Mouse (Mus musculus) CH12.LX (cell line): ENCODE measurements around the gene Prkch. TPM values are rescaled to one million over a fixed set of nuclear protein-coding genes. Genes with fewer than 3 reads are reported as not detected.

Experiments used
- DNase-seq: peaks from one replicate; pipeline ENCODE4 v3.0.0-alpha.2; 2013; ENCODE audit errors: extremely low read depth
- H3K27ac ChIP-seq: 2 replicates; pipeline ENCODE4 v1.5.1; 2012; ENCODE audit warnings: low read depth, mild to moderate bottlenecking, control low read depth, moderate library complexity; ENCODE audit not compliant: insufficient read depth
- H3K27me3 ChIP-seq: replicated peaks from 2 replicates; pipeline ENCODE3; 2012; ENCODE audit warnings: inconsistent platforms
- H3K36me3 ChIP-seq, 2 experiments: replicated peaks in 1 of 2; 2 replicates each; pipeline versions ENCODE3 to v1.6.1; 2012; ENCODE audit warnings: inconsistent platforms in 1 of 2, low read length in 1 of 2, mild to moderate bottlenecking in 1 of 2, mixed read lengths in 1 of 2, moderate library complexity in 1 of 2; ENCODE audit not compliant: control insufficient read depth in 1 of 2, insufficient read depth in 1 of 2
- H3K4me1 ChIP-seq, 2 experiments: 2 replicates each; pipeline ENCODE4 v1.6.1; 2012; ENCODE audit warnings: inconsistent platforms in 1 of 2, moderate library complexity in 1 of 2; ENCODE audit not compliant: insufficient read depth in 2 of 2, control insufficient read depth in 1 of 2
- H3K4me2 ChIP-seq: 2 replicates; pipeline ENCODE4 v1.6.1; 2012; ENCODE audit warnings: low read depth, mild to moderate bottlenecking, control low read depth; ENCODE audit not compliant: poor library complexity, insufficient read depth, severe bottlenecking
- H3K4me3 ChIP-seq, 3 experiments: fragments of 150-350 bp in 1 of 3; sonication (generic) in 1 of 3; replicated peaks in 1 of 3; 2 replicates each; pipeline versions ENCODE3 to v1.5.1; 2011 to 2012; ENCODE audit warnings: low read depth in 2 of 3, low read length in 2 of 3, mild to moderate bottlenecking in 2 of 3, moderate library complexity in 2 of 3, control low read depth in 1 of 3, improper control_type of control experiment in 1 of 3, inconsistent platforms in 1 of 3, mixed read lengths in 1 of 3; ENCODE audit not compliant: poor library complexity in 1 of 3
- H3K79me2 ChIP-seq: replicated peaks from 2 replicates; pipeline ENCODE4 v1.6.1; 2012; ENCODE audit warnings: mild to moderate bottlenecking, moderate library complexity; ENCODE audit not compliant: control insufficient read depth, poor library complexity, insufficient read depth, severe bottlenecking; ENCODE audit errors: extremely low read depth
- H3K9ac ChIP-seq: 2 replicates; pipeline ENCODE4 v1.6.1; 2012; ENCODE audit warnings: low read depth, mild to moderate bottlenecking, control low read depth, moderate library complexity; ENCODE audit not compliant: insufficient read depth
- H3K9me3 ChIP-seq: replicated peaks from 2 replicates; pipeline ENCODE3; 2012; ENCODE audit warnings: low read length, inconsistent platforms, mixed read lengths
- CHD1 ChIP-seq: IDR thresholded peaks from 2 replicates; pipeline ENCODE4 v1.6.1; 2012; ENCODE audit warnings: low read depth, low read length, improper control_type of control experiment, inconsistent platforms
- CHD2 ChIP-seq: IDR thresholded peaks from 2 replicates; pipeline ENCODE4 v1.6.1; 2011; ENCODE audit warnings: low read length, improper control_type of control experiment
- CTCF ChIP-seq, 2 experiments: IDR thresholded peaks in 1 of 2; conservative IDR thresholded peaks in 1 of 2; 2 replicates each; pipeline ENCODE4 v1.5.1; 2011 to 2012; ENCODE audit warnings: low read depth in 2 of 2, low read length in 2 of 2, improper control_type of control experiment in 1 of 2, inconsistent platforms in 1 of 2, mild to moderate bottlenecking in 1 of 2, moderate library complexity in 1 of 2
- E2F4 ChIP-seq: IDR thresholded peaks from 2 replicates; pipeline ENCODE4 v1.6.1; 2011; ENCODE audit warnings: low read depth, low read length, improper control_type of control experiment; ENCODE audit not compliant: insufficient replicate concordance
- GABPA ChIP-seq: IDR thresholded peaks from 2 replicates; pipeline ENCODE4 v1.6.1; 2012; ENCODE audit warnings: low read depth, low read length, improper control_type of control experiment, inconsistent platforms; ENCODE audit not compliant: insufficient replicate concordance
- JUN ChIP-seq: IDR thresholded peaks from 2 replicates; pipeline ENCODE4 v1.6.1; 2011; ENCODE audit warnings: low read depth, mild to moderate bottlenecking, low read length, improper control_type of control experiment, moderate library complexity; ENCODE audit not compliant: insufficient read depth
- KAT2A ChIP-seq: IDR thresholded peaks from 2 replicates; pipeline ENCODE4 v1.6.1; 2012; ENCODE audit warnings: low read length, improper control_type of control experiment, inconsistent platforms; ENCODE audit not compliant: insufficient replicate concordance
- MAFK ChIP-seq: IDR thresholded peaks from 2 replicates; pipeline ENCODE4 v1.6.1; 2011; ENCODE audit warnings: low read length, improper control_type of control experiment; ENCODE audit not compliant: insufficient replicate concordance
- MAX ChIP-seq: IDR thresholded peaks from 2 replicates; pipeline ENCODE4 v1.6.1; 2011; ENCODE audit warnings: low read length, improper control_type of control experiment
- MAZ ChIP-seq: IDR thresholded peaks from 2 replicates; pipeline ENCODE4 v1.6.1; 2012; ENCODE audit warnings: low read depth, mild to moderate bottlenecking, inconsistent platforms, low read length, improper control_type of control experiment, moderate library complexity
- MEF2A ChIP-seq: IDR thresholded peaks from 2 replicates; pipeline ENCODE4 v1.6.1; 2014; ENCODE audit warnings: low read depth, mild to moderate bottlenecking, inconsistent platforms, low read length, improper control_type of control experiment, borderline replicate concordance
- MYC ChIP-seq: IDR thresholded peaks from 2 replicates; pipeline ENCODE4 v1.6.1; 2011; ENCODE audit warnings: low read depth, mild to moderate bottlenecking, improper control_type of control experiment, low read length
- NELFE ChIP-seq: IDR thresholded peaks from 2 replicates; pipeline ENCODE4 v1.6.1; 2011; ENCODE audit warnings: low read depth, low read length, improper control_type of control experiment
- PAX5 ChIP-seq: IDR thresholded peaks from 2 replicates; pipeline ENCODE4 v1.6.1; 2012; ENCODE audit warnings: low read length, inconsistent platforms, mixed read lengths
- POLR2AphosphoS2 ChIP-seq: IDR thresholded peaks from 2 replicates; pipeline ENCODE4 v1.6.1; 2011; ENCODE audit warnings: low read depth, low read length, improper control_type of control experiment
- RAD21 ChIP-seq: IDR thresholded peaks from 2 replicates; pipeline ENCODE4 v1.6.1; 2011; ENCODE audit warnings: low read depth, mild to moderate bottlenecking, low read length, improper control_type of control experiment, moderate library complexity
- TCF12 ChIP-seq: IDR thresholded peaks from 2 replicates; pipeline ENCODE4 v1.6.1; 2014; ENCODE audit warnings: low read depth, mild to moderate bottlenecking, inconsistent platforms, low read length, improper control_type of control experiment
- UBTF ChIP-seq: IDR thresholded peaks from 2 replicates; pipeline ENCODE4 v1.6.1; 2012; ENCODE audit warnings: low read depth, mild to moderate bottlenecking, inconsistent platforms, low read length, improper control_type of control experiment, moderate library complexity
- USF2 ChIP-seq: conservative IDR thresholded peaks from 2 replicates; pipeline ENCODE4 v1.6.1; 2011; ENCODE audit warnings: low read depth, low read length, improper control_type of control experiment
- ZC3H11A ChIP-seq: IDR thresholded peaks from 2 replicates; pipeline ENCODE4 v1.6.1; 2012; ENCODE audit warnings: low read depth, mild to moderate bottlenecking, inconsistent platforms, low read length, improper control_type of control experiment
- ZKSCAN1 ChIP-seq: IDR thresholded peaks from 2 replicates; pipeline ENCODE4 v1.6.1; 2012; ENCODE audit warnings: low read depth, inconsistent platforms, low read length, improper control_type of control experiment, borderline replicate concordance
- dilution Hi-C: fragments of 300-500 bp; cut with MboI; formaldehyde crosslinking; loops from 2 replicates; pipeline ENCODE4 v1.14.3; 2020; ENCODE audit warnings: low sequenced_read_pairs; ENCODE audit not compliant: extremely low pct_unique_long_range_greater_than_20kb, extremely low pct_ligation_motif_present
- in situ Hi-C: fragments of 300-500 bp; cut with MboI; formaldehyde crosslinking; loops from 3 replicates; pipeline ENCODE4 v1.14.3; 2019; ENCODE audit warnings: low sequenced_read_pairs, low pct_ligation_motif_present, low pct_unique_long_range_greater_than_20kb, mixed read lengths
- polyA plus RNA-seq: library from polyadenylated mRNA; unstranded; fragments of >175 nt; gene quantifications from 2 replicates; pipeline ENCODE4 v1.2.1, GENCODE M21; 2012; ENCODE audit warnings: low read depth; ENCODE audit not compliant: insufficient read length
- total RNA-seq, 2 experiments: library from RNA; depleted of rRNA; stranded (reverse); fragments of 300-350 nt in 1 of 2; fragments of >200 nt in 1 of 2; gene quantifications; 2 replicates each; pipeline ENCODE4 v1.2.3; 2012 to 2014

The Prkch gene
- total and polyA plus RNA-seq, 3 experiments = 0.76 to 2.3 (median 1.8) TPM

- Histone ChIP-seq H3K4me1 (no peaks in the 10 kb centered on the region), H3K4me2 (no peak overlapping the region), H3K9ac (no peak overlapping the region), H3K79me2 (no peaks in the 10 kb centered on the region), H3K36me3 (no peaks in the 10 kb centered on the region), H3K27ac (no peak overlapping the region), H3K27me3 (peaks cover 3% of the 10 kb centered on the region), H3K4me3 (no peak overlapping the region), H3K9me3 (no peaks in the 10 kb centered on the region)
- no peak for DNase-seq
- in situ Hi-C loops = no loop called here
- dilution Hi-C loops = no loop called here
- TF ChIP-seq MYC (no peak), MEF2A (no peak), USF2 (no peak), UBTF (no peak), NELFE (no peak), JUN (no peak), MAFK (no peak), ZC3H11A (no peak), GABPA (no peak), E2F4 (no peak), RAD21 (no peak), CTCF (conservative IDR thresholded peaks at IDR 0.05 in 1 of 2, IDR thresholded peaks at IDR 0.05 in 1 of 2; ENCODE audit: low read depth in 2 of 2, low read length in 2 of 2) (no peak), MAZ (no peak), TCF12 (no peak), CHD1 (no peak), PAX5 (no peak), KAT2A (no peak), ZKSCAN1 (no peak), POLR2AphosphoS2 (no peak)
Measured at GRCm38 (mm10) chr12:73578141-73578540, 6.5 kb upstream of the Prkch start.

DNA sequence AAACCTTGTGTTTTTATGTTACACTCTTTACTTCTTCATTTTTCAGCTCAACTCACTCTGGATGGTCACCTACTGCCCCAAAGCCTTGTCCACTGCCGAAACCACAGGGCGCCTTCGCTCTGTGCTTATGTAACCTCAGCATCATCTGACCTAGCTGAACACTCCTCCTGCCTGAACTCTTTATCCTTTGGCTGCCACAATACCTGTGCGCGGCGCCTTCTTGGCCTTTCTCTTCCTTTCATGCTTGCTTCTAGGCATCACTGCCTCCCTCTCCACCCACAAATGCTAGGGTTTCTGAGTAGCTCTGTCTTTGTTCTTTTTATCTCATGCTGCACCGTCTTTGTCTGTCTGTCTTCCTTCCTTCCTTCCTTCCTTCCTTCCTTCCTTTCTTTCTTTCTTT is 3.8 kb upstream of the Prkch start:
- TF ChIP-seq MAX (no peak), CHD2 (no peak)
- dilution Hi-C loops (no loop called here), in situ Hi-C loops (no loop called here)
- H3K4me2 ChIP-seq = no peak overlapping the region
- no peak overlapping the region for H3K27ac ChIP-seq
- H3K4me1 ChIP-seq = peaks cover 7 to 13% of the 10 kb centered on the region in 2 experiments
- H3K79me2 ChIP-seq = no peaks in the 10 kb centered on the region
- no peaks in the 10 kb centered on the region for H3K9me3 ChIP-seq
- no peak overlapping the region for H3K9ac ChIP-seq
- H3K4me3 ChIP-seq = no peak overlapping the region
- no peaks in the 10 kb centered on the region for H3K36me3 ChIP-seq
- no peak for DNase-seq
- H3K27me3 ChIP-seq = peaks cover 17% of the 10 kb centered on the region
